ENCODE assay signal across 21 mouse cellular contexts in genomic region chr17:94093984-94094660, GRCm38 (mm10).
DNase-seq lines count a peak whose midpoint lies in the region; ATAC-seq and TF ChIP-seq lines count a peak whose summit lies in the region.
"Had no signal": no experiment of that assay in that cellular context is flagged by ENCODE, and none has a peak within 500 bp of the region (broad histone marks: within the 10 kb centered on the region; RNA-seq: fewer than 3 reads in every experiment).

No protein-coding gene starts in this region.

- H3K4me3 ChIP-seq in embryonic facial prominence, embryonic 12.5 days: no peak overlapping the region
- no peak overlapping the region for H3K4me3 ChIP-seq in limb, embryonic 10.5 days
- no peak overlapping the region for H3K4me3 ChIP-seq in forebrain, embryonic 10.5 days
- H3K4me3 ChIP-seq in liver, postnatal 0 days (ENCODE audit: low read depth, low read length): no peak overlapping the region
- H3K4me3 ChIP-seq: heart, embryonic 15.5 days; midbrain, embryonic 13.5 days had no signal

- 24% methylated on average over 4 of the region's 4 CpGs for WGBS in embryonic facial prominence, embryonic 12.5 days
- WGBS in limb, embryonic 10.5 days: 33% methylated on average over 4 of the region's 4 CpGs
- WGBS in forebrain, embryonic 10.5 days: 68% methylated on average over 4 of the region's 4 CpGs
- 63% methylated on average over 4 of the region's 4 CpGs for WGBS in liver, postnatal 0 days (ENCODE audit: insufficient replicate concordance)

- ATAC-seq in embryonic facial prominence, embryonic 12.5 days (ENCODE audit: insufficient number of reproducible peaks, insufficient read depth, low FRiP score, low TSS enrichment): peak; percentile 80; the same call in 1 of the 2 replicates
- no peak for ATAC-seq in liver, postnatal 0 days
- ATAC-seq: forebrain, postnatal 0 days; midbrain, embryonic 13.5 days had no signal

- DNase-seq in embryo, embryonic 11.5 days (ENCODE audit: low read depth, low spot score): peak; percentile 9
- DNase-seq in limb, embryonic 10.5 days (ENCODE audit: low spot score): peak; percentile 53
- no peak for DNase-seq in retina, postnatal 1 day
- DNase-seq in layer of hippocampus, postnatal 25 days (ENCODE audit: extremely low spot score in 1 of 2, low spot score in 1 of 2): no peak
- DNase-seq in forebrain, embryonic 10.5 days (ENCODE audit: extremely low spot score, low spot score): no peak
- no peak for DNase-seq in liver, postnatal 0 days
- DNase-seq: adrenal gland, adult 2 months; cerebellum, adult 11-12 months; cerebellum, postnatal 10 days; forebrain, postnatal 0 days; heart, postnatal 4 days; kidney, adult 18-20 months; kidney, postnatal 4 days; lung, adult 2 months; lung, postnatal 14 days; right cerebral cortex, postnatal 4 days; thymus, postnatal 14 days had no signal

- no peak for TF ChIP-seq EP300 in liver, postnatal 0 days (IDR thresholded peaks at IDR 0.05; ENCODE audit: low read depth)

- H3K4me2 ChIP-seq in embryonic facial prominence, embryonic 12.5 days (replicated peaks): no peak overlapping the region
- H3K4me2 ChIP-seq in liver, postnatal 0 days (ENCODE audit: low read depth, low read length): no peak overlapping the region
- H3K4me2 ChIP-seq: heart, embryonic 15.5 days; liver, embryonic 11.5 days; midbrain, embryonic 13.5 days had no signal

- H3K27me3 ChIP-seq in embryonic facial prominence, embryonic 12.5 days: no peaks in the 10 kb centered on the region
- H3K27me3 ChIP-seq in limb, embryonic 10.5 days (ENCODE audit: low read depth, poor library complexity, severe bottlenecking): no peaks in the 10 kb centered on the region
- H3K27me3 ChIP-seq in forebrain, embryonic 10.5 days (ENCODE audit: poor library complexity, severe bottlenecking): no peaks in the 10 kb centered on the region
- H3K27me3 ChIP-seq in liver, postnatal 0 days (ENCODE audit: insufficient read depth, low read length): no peaks in the 10 kb centered on the region
- H3K27me3 ChIP-seq: heart, embryonic 15.5 days; midbrain, embryonic 13.5 days had no signal

- no peak overlapping the region for H3K9ac ChIP-seq in embryonic facial prominence, embryonic 12.5 days
- H3K9ac ChIP-seq in liver, postnatal 0 days (replicated peaks): no peak overlapping the region
- H3K9ac ChIP-seq: forebrain, postnatal 0 days; heart, embryonic 15.5 days; midbrain, embryonic 13.5 days had no signal

- no peak for TF ChIP-seq CTCF in liver, postnatal 0 days (IDR thresholded peaks at IDR 0.05; ENCODE audit: low read depth)

- no peaks in the 10 kb centered on the region for H3K9me3 ChIP-seq in embryonic facial prominence, embryonic 12.5 days
- H3K9me3 ChIP-seq in limb, embryonic 10.5 days (replicated peaks): no peaks in the 10 kb centered on the region
- no peaks in the 10 kb centered on the region for H3K9me3 ChIP-seq in forebrain, embryonic 10.5 days
- H3K9me3 ChIP-seq in liver, postnatal 0 days (ENCODE audit: low read length): no peaks in the 10 kb centered on the region
- H3K9me3 ChIP-seq: heart, embryonic 15.5 days; midbrain, embryonic 13.5 days had no signal

- no peaks in the 10 kb centered on the region for H3K36me3 ChIP-seq in embryonic facial prominence, embryonic 12.5 days
- H3K36me3 ChIP-seq in limb, embryonic 10.5 days: no peaks in the 10 kb centered on the region
- no peaks in the 10 kb centered on the region for H3K36me3 ChIP-seq in forebrain, embryonic 10.5 days (replicated peaks)
- H3K36me3 ChIP-seq in liver, postnatal 0 days (replicated peaks; ENCODE audit: insufficient read depth, low read length): no peaks in the 10 kb centered on the region
- H3K36me3 ChIP-seq: heart, embryonic 15.5 days; midbrain, embryonic 13.5 days had no signal

- no peak overlapping the region for H3K27ac ChIP-seq in embryonic facial prominence, embryonic 12.5 days
- peak overlapping the region; percentile 53; the same call in 1 of the 2 replicates for H3K27ac ChIP-seq in limb, embryonic 10.5 days
- H3K27ac ChIP-seq in forebrain, embryonic 10.5 days: no peak overlapping the region
- H3K27ac ChIP-seq in liver, postnatal 0 days (ENCODE audit: low read depth): no peak overlapping the region
- H3K27ac ChIP-seq: heart, embryonic 15.5 days; midbrain, embryonic 13.5 days had no signal

- peaks cover 3% of the 10 kb centered on the region; the same call in 1 of the 2 replicates for H3K4me1 ChIP-seq in embryonic facial prominence, embryonic 12.5 days
- peaks cover 16% of the 10 kb centered on the region for H3K4me1 ChIP-seq in limb, embryonic 10.5 days
- H3K4me1 ChIP-seq in forebrain, embryonic 10.5 days: no peaks in the 10 kb centered on the region
- H3K4me1 ChIP-seq in liver, postnatal 0 days (ENCODE audit: insufficient read depth): no peaks in the 10 kb centered on the region
- H3K4me1 ChIP-seq: heart, embryonic 15.5 days; midbrain, embryonic 13.5 days had no signal

Comparison
In these comparisons a context has a peak if more than half of its experiments do, and no peak if none do; other contexts are left out.
1. DNase-seq: peak in embryo, embryonic 11.5 days (single experiment) and limb, embryonic 10.5 days (single experiment); none in retina, postnatal 1 day (single experiment), layer of hippocampus, postnatal 25 days (0 of 2), forebrain, embryonic 10.5 days (single experiment) and liver, postnatal 0 days (single experiment).